Mouse (Mus musculus) ES-Bruce4 (cell line): ENCODE data around the gene Hexa.

Source experiments
- EP300 ChIP-seq: IDR thresholded peaks from 2 replicates; pipeline ENCODE4 v1.6.1; 2011; ENCODE audit warnings: low read depth, low read length; ENCODE audit not compliant: insufficient read depth
- POLR2A ChIP-seq: IDR thresholded peaks from one replicate; pipeline ENCODE4 v1.8.1; 2011; ENCODE audit warnings: low read length; ENCODE audit not compliant: insufficient read depth

DNA sequence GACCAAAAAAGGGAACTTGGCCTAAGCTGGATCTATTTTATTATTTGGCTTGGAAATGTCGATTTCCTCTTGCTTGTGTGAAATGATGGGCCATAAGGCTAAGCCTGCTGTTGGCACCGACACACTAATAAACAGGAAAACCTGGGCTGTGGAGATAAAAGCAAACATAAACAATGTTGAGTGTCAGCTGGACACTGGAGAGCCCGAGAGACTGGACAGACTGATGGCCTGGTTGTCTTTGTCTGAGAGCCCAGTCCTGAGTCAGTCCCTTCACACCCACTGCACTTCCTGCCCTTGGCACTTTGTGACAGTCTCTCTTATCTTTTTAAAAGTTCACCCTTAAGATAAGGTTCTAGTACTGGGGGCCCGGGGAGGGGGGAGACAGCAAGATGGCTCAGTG is 16.4 kb upstream of the Hexa start:
- no peak for TF ChIP-seq POLR2A
- no peak for TF ChIP-seq EP300
